Mouse (Mus musculus): Measurements from ENCODE around the gene Rnasek.
A peak's percentile ranks its signal among the peaks of the same experiment; 100 is the strongest.

The Rnasek gene

GRCm38 (mm10) chr11:70236717-70237116, 2.9 kb downstream of the Rnasek start:
- ATAC-seq (ENCODE audit: low TSS enrichment): no peak

- no peak for ATAC-seq (ENCODE audit: low TSS enrichment)
These were observed 4.3 kb downstream of the Rnasek start for GRCm38 (mm10) chr11:70235254-70235900.

GRCm38 (mm10) chr11:70234497-70234896, 5.1 kb downstream of the Rnasek start:
- no peak for ATAC-seq (ENCODE audit: low TSS enrichment)

- no peak for ATAC-seq (ENCODE audit: low TSS enrichment)
These were observed 5.6 kb downstream of the Rnasek start for GRCm38 (mm10) chr11:70234037-70234436.

- ATAC-seq (ENCODE audit: low TSS enrichment): no peak
These were observed 6.6 kb downstream of the Rnasek start for GRCm38 (mm10) chr11:70233016-70233415.

- ATAC-seq (ENCODE audit: low TSS enrichment): no peak
These were observed 7.1 kb downstream of the Rnasek start for GRCm38 (mm10) chr11:70232546-70232945.

GRCm38 (mm10) chr11:70230239-70230727, 9.4 kb downstream of the Rnasek start:
- ATAC-seq (ENCODE audit: low TSS enrichment): peak; percentile 45; the same call in 1 of the 2 replicates

GRCm38 (mm10) chr11:70229260-70230010, 10.2 kb downstream of the Rnasek start, which contains the start of gene Bcl6b:
Gene Bcl6b (minus strand): TSS chr11:70229798.
- no peak for ATAC-seq (ENCODE audit: low TSS enrichment)

- no peak for ATAC-seq (ENCODE audit: low TSS enrichment)
These were observed 10.8 kb downstream of the Rnasek start for GRCm38 (mm10) chr11:70228828-70229227.

GRCm38 (mm10) chr11:70227661-70228245, 11.9 kb downstream of the Rnasek start:
- ATAC-seq (ENCODE audit: low TSS enrichment): 0 out of 2 replicates have a peak, but pooled peaks have one; percentile 36

GRCm38 (mm10) chr11:70227126-70227525, 12.5 kb downstream of the Rnasek start:
- ATAC-seq (ENCODE audit: low TSS enrichment): peak; percentile 75

GRCm38 (mm10) chr11:70226602-70226890, 13.1 kb downstream of the Rnasek start:
- no peak for ATAC-seq (ENCODE audit: low TSS enrichment)

- ATAC-seq (ENCODE audit: low TSS enrichment): no peak
These were observed 13.6 kb downstream of the Rnasek start for GRCm38 (mm10) chr11:70225798-70226601.

- ATAC-seq (ENCODE audit: low TSS enrichment): no peak
These were observed 15.9 kb downstream of the Rnasek start for GRCm38 (mm10) chr11:70223724-70224123.

GRCm38 (mm10) chr11:70221603-70222500, 17.8 kb downstream of the Rnasek start:
- ATAC-seq (ENCODE audit: low TSS enrichment): no peak

GRCm38 (mm10) chr11:70220731-70221602, 18.7 kb downstream of the Rnasek start, which contains the start of gene Slc16a13:
Gene Slc16a13 (minus strand): TSS chr11:70221064.
- peak; percentile 84 for ATAC-seq (ENCODE audit: low TSS enrichment)

- peak; percentile 20; the same call in 1 of the 2 replicates for ATAC-seq (ENCODE audit: low TSS enrichment)
These were observed 19.3 kb downstream of the Rnasek start for GRCm38 (mm10) chr11:70220323-70220722.

GRCm38 (mm10) chr11:70219873-70220272, 19.8 kb downstream of the Rnasek start:
- ATAC-seq (ENCODE audit: low TSS enrichment): no peak

GRCm38 (mm10) chr11:70218741-70219470, 20.7 kb downstream of the Rnasek start:
- no peak for ATAC-seq (ENCODE audit: low TSS enrichment)
